Mouse (Mus musculus) heart, embryonic 12.5 days (tissue): ENCODE measurements around the gene 1810010D01Rik. TPM values are rescaled to one million over a fixed set of nuclear protein-coding genes. Genes with fewer than 3 reads are reported as not detected.

Source experiments
- ATAC-seq: fragments of 200-750 bp; cut with Nextera tagmentation; 2 replicates; pipeline ENCODE4 v1.8.0; 2017; ENCODE audit warnings: moderate TSS enrichment, moderate library complexity; ENCODE audit not compliant: insufficient number of reproducible peaks, low FRiP score
- H3K27ac ChIP-seq: fragments of 300-500 bp; sonication (generic); 2 replicates; pipeline ENCODE4 v1.5.1; 2016; ENCODE audit warnings: mild to moderate bottlenecking, moderate library complexity; ENCODE audit not compliant: poor library complexity, severe bottlenecking
- H3K27me3 ChIP-seq: fragments of 300-500 bp; sonication (generic); replicated peaks from 2 replicates; pipeline ENCODE4 v1.6.1; 2016; ENCODE audit warnings: mild to moderate bottlenecking, moderate library complexity
- H3K36me3 ChIP-seq: fragments of 300-500 bp; sonication (generic); 2 replicates; pipeline ENCODE4 v1.6.1; 2016; ENCODE audit warnings: mild to moderate bottlenecking, moderate library complexity
- H3K4me1 ChIP-seq: fragments of 300-500 bp; sonication (generic); replicated peaks from 2 replicates; pipeline ENCODE4 v1.6.1; 2016; ENCODE audit warnings: mild to moderate bottlenecking
- H3K4me2 ChIP-seq: fragments of 300-500 bp; sonication (generic); 2 replicates; pipeline ENCODE4 v1.6.1; 2016; ENCODE audit warnings: mild to moderate bottlenecking, moderate library complexity
- H3K4me3 ChIP-seq: fragments of 300-500 bp; sonication (generic); 2 replicates; pipeline ENCODE4 v1.5.1; 2016; ENCODE audit warnings: mild to moderate bottlenecking
- H3K9ac ChIP-seq: fragments of 300-500 bp; sonication (generic); 2 replicates; pipeline ENCODE4 v1.6.1; 2016; ENCODE audit warnings: mild to moderate bottlenecking, moderate library complexity
- H3K9me3 ChIP-seq: fragments of 300-500 bp; sonication (generic); replicated peaks from 2 replicates; pipeline ENCODE4 v1.6.1; 2016; ENCODE audit warnings: mild to moderate bottlenecking, moderate library complexity
- WGBS: fragments of 180-500 bp; shearing (Covaris S2); methylation state at CpG from one replicate; pipeline ENCODE4 v1.1.7; 2016; 5-methylcytosine and 5-hydroxymethylcytosine counted together
- polyA plus RNA-seq: library from polyadenylated mRNA; unstranded; fragments of >200 nt; fragmentation: Nextera tagmentation; extraction: Ambion mirVana; gene quantifications from 2 replicates; pipeline ENCODE4 v1.2.1, GENCODE M21; 2016

Gene 1810010D01Rik
- polyA plus RNA-seq, 1 experiment from 2014 or later, result 0.36 TPM

DNA sequence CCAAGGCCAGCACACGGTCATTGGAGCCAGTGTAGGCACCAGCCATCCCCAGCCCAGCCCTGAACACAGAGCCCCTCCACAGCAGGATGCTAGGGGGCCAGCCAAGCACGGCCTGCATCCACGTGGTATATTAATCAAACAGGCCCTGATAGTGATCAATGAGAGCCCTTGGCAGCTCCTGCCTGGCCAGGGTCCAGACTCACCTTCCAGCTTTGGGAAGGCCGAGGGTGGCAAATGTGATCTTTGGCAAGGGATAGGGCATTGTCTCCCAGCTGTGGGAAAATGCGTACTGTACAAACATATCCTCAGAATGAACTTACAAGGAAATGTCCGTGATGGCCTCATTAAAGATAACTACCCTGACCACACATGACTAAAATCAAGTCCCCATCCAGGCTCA lies 31.2 kb upstream of the 1810010D01Rik start:
- no peak for ATAC-seq
- Histone ChIP-seq H3K9ac (no peak overlapping the region), H3K4me3 (no peak overlapping the region), H3K4me2 (no peak overlapping the region), H3K9me3 (no peaks in the 10 kb centered on the region), H3K4me1 (peaks cover 8% of the 10 kb centered on the region; the same call in 1 of the 2 replicates), H3K27ac (no peak overlapping the region), H3K27me3 (0 out of 2 replicates have a peak, but pooled peaks cover 9% of the 10 kb centered on the region), H3K36me3 (no peaks in the 10 kb centered on the region)
- 53% methylated on average over 6 of the region's 6 CpGs for WGBS

DNA sequence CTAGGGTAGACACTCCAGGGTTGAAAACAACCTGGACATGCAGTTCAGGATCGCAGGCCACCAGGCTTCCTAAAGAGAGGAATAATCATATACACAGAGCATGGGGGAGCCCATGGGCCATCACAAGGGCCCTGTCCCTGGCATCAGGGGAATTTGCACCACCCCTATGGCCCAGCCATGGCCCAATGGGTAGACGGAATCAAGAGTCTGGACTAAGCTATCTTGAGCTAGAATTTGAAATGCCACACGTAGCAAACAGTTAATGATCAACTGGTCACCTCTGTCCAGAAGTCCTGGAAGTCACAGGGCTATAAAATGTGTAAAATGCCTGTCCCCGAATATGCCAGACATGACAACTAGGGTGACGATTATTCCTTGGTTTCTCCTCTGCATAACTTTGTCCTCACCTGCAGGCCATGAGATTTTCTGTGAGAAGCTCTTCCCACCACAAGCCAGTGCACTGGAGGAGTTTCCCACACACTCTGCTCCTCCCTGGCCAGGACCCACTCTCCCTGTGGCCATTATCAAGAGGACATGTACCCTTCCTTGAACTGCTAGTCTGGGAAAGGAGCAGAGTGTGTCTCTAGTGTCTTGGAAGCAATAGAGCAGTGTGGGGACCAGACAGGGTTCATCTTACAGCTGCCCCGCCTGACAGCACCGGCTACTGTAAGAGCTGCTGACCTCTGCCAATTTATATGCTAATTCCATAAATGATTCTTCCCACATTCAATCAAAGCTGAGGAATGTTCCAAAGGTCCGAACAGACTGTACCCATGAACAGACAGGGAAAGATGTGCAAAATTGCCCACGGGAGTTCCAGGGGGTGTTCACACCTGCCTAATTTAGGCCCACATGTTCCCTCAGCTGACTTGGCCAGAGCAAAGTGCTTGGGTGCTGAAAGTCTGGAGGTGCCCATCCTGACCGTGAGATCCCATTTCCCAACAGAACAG lies 27.2 kb upstream of the 1810010D01Rik start:
- Histone ChIP-seq H3K4me2 (no peak overlapping the region), H3K4me1 (0 out of 2 replicates have a peak, but pooled peaks cover 11% of the 10 kb centered on the region), H3K9me3 (no peaks in the 10 kb centered on the region), H3K27me3 (0 out of 2 replicates have a peak, but pooled peaks cover 4% of the 10 kb centered on the region), H3K9ac (no peak overlapping the region), H3K27ac (no peak overlapping the region), H3K36me3 (no peaks in the 10 kb centered on the region), H3K4me3 (no peak overlapping the region)
- WGBS, result 78% methylated on average over 10 of the region's 10 CpGs
- ATAC-seq, result no peak

DNA sequence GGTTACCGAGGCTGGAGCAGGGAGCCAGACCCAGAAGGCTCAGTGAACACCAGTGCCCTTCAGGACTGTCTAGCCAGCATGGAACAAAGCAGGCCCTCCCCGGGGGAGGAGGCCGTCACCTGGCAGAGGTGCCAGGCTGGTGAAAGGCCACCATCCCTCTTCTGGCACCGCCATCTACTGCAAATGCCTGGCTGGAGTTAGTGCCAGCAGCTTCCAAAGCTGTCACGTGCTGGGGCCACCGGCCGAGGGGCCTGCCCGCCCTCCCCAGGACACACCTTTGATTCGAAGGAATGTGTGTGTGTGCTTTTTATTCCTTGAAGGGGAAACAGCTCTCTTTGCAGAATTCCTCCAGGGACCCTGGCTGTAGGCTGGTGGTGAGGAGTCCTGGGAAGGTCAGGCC lies 23.7 kb upstream of the 1810010D01Rik start:
- no peak overlapping the region for H3K4me3 ChIP-seq
- H3K36me3 ChIP-seq, result no peaks in the 10 kb centered on the region
- WGBS, result 81% methylated on average over 9 of the region's 9 CpGs
- no peak overlapping the region for H3K27ac ChIP-seq
- H3K27me3 ChIP-seq, result 0 out of 2 replicates have a peak, but pooled peaks cover 4% of the 10 kb centered on the region
- H3K9ac ChIP-seq, result no peak overlapping the region
- H3K4me2 ChIP-seq, result no peak overlapping the region
- H3K4me1 ChIP-seq, result 0 out of 2 replicates have a peak, but pooled peaks cover 7% of the 10 kb centered on the region
- no peaks in the 10 kb centered on the region for H3K9me3 ChIP-seq
- ATAC-seq, result no peak

DNA sequence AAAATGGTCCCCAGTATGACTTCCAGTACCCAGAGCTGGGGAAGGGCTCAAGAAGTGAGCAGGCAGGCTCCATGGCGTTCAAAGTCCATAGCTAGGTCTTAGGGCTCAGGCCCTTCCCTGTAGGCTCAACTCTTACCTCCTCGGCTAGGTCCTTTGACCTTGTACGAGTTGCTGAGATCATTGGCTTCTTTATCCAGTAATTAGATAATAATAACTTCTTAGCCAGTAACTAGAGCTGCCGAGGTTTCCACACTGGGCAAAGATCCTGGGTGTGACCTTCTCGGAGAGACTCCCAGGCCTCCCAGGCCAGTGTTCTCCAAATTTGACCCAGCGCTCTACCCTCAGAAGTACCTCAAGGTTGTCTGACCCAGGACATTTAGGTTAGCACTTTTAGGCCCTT lies 18.7 kb upstream of the 1810010D01Rik start:
- WGBS, result 85% methylated on average over 6 of the region's 6 CpGs
- H3K9ac ChIP-seq, result no peak overlapping the region
- ATAC-seq, result no peak
- H3K4me2 ChIP-seq, result no peak overlapping the region
- H3K27ac ChIP-seq, result no peak overlapping the region
- no peaks in the 10 kb centered on the region for H3K9me3 ChIP-seq
- H3K27me3 ChIP-seq, result no peaks in the 10 kb centered on the region
- H3K4me1 ChIP-seq, result peaks cover 16% of the 10 kb centered on the region
- H3K36me3 ChIP-seq, result no peaks in the 10 kb centered on the region
- H3K4me3 ChIP-seq, result no peak overlapping the region

DNA sequence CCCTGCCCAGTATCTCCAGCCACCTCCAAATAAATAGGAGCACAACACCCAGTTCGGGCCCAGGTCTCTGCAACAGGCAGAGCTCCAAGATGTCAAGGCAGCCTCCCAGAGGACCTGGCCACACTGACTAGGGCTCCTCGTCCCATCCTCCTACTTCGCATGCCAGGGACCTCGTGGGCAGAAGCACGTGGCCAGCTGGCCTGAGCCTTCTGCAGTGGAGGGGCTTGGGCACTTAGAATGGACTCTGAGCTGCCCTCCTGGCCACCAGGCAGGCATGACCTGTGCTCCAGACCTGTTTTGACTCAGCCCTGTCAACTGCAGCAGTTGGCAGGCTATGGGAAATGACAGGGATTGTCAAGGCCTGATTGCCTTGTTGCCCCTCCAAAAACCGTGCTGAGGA lies 17.7 kb upstream of the 1810010D01Rik start:
- 74% methylated on average over 6 of the region's 6 CpGs for WGBS
- Histone ChIP-seq H3K27me3 (no peaks in the 10 kb centered on the region), H3K4me3 (no peak overlapping the region), H3K4me2 (no peak overlapping the region), H3K27ac (no peak overlapping the region), H3K36me3 (no peaks in the 10 kb centered on the region), H3K4me1 (peaks cover 23% of the 10 kb centered on the region), H3K9ac (no peak overlapping the region), H3K9me3 (no peaks in the 10 kb centered on the region)
- ATAC-seq, result no peak

DNA sequence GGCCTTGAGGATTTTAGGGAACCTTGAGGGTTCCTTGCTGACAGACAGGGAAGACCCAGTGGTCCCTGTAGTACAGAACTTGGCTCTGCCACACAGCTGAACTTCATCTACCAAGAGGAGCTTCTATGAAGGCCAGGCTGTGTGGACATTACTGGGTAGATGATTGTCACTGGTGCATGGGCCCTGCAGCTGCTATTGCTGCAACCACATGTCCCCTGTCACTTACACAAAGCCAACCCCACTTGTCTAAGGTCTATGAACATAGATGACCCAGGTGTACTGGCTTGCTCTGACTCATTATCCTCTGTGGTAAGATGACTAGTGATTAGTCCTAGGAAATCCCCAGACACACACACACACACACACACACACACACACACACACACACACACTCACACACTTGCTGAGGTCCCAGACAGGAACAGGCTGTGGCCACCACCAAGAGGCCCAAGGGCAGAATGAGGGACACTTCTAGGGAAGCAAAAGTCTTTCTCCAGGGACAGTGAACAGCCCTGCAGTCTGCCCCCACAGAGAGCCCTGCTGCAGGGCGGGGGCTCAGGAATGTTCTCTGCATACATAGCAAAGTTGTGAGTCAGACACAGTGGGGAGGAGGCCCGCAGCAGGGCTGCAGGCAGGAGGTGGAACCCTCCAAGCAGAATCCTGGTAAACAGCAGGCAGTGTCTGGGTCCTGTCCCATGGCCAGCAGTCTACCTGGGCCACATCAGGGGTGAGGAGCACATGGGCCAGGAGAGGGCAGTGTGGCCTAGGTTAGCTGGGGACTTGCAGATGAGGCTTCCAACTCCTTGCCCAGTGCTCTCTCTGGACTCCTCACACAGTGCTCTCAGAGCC lies 14.1 kb upstream of the 1810010D01Rik start:
- Histone ChIP-seq H3K9ac (peak overlapping the region; percentile 31; the same call in 1 of the 2 replicates), H3K36me3 (no peaks in the 10 kb centered on the region), H3K4me1 (peaks cover 32% of the 10 kb centered on the region), H3K27me3 (no peaks in the 10 kb centered on the region), H3K4me2 (peak overlapping the region; percentile 35), H3K4me3 (no peak overlapping the region), H3K9me3 (no peaks in the 10 kb centered on the region), H3K27ac (peak overlapping the region; percentile 92)
- 0% methylated on average over 2 of the region's 2 CpGs for WGBS
- ATAC-seq, result peak; percentile 82

DNA sequence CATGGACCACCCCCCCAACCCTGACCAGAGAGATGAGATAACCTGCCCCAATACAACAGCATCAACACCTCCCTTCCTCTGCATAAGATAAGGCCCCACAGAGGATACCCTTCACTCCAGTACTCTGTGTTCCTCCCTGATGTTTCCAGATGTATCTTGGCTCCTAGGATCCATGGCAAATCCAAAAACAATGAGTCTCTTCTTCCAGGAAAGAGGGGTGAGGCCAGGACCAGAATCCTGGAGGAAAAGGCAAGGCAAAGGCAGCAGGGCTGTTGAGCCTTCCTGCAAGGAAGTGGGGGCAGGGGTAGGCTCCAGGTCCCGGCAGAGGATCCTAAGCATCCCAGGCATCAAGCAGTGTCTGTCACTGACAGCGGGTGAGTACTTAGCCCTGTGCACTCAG lies 13.4 kb upstream of the 1810010D01Rik start:
- Histone ChIP-seq H3K9me3 (no peaks in the 10 kb centered on the region), H3K9ac (no peak overlapping the region), H3K4me1 (peaks cover 39% of the 10 kb centered on the region), H3K27me3 (no peaks in the 10 kb centered on the region), H3K4me2 (no peak overlapping the region), H3K4me3 (no peak overlapping the region), H3K27ac (peak overlapping the region; percentile 92), H3K36me3 (no peaks in the 10 kb centered on the region)
- ATAC-seq, result no peak
- 23% methylated on average over 2 of the region's 2 CpGs for WGBS

DNA sequence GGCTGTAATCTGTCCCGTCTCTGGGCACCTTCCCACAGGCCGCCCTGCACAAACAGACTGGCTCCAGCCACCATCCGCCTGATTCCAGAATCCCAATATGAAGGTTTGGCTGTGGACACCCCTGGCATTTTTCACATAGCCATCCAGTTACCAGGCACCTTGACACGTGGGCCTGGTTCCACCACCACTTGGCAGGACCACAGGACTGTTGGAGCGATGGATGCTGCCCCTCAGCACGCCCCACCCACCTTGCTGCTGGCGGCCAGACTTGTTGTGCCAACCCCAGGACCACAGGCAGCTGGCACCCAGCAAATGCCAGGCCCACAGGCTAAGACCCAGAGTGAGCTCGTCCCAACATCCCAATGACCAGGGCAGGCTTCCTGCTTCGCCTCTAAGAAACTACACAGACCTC lies 11.5 kb upstream of the 1810010D01Rik start:
- Histone ChIP-seq H3K9me3 (no peaks in the 10 kb centered on the region), H3K4me3 (no peak overlapping the region), H3K4me2 (no peak overlapping the region), H3K9ac (no peak overlapping the region), H3K4me1 (peaks cover 52% of the 10 kb centered on the region), H3K36me3 (no peaks in the 10 kb centered on the region), H3K27ac (no peak overlapping the region), H3K27me3 (no peaks in the 10 kb centered on the region)
- WGBS, result 83% methylated on average over 9 of the region's 9 CpGs
- ATAC-seq, result no peak

DNA sequence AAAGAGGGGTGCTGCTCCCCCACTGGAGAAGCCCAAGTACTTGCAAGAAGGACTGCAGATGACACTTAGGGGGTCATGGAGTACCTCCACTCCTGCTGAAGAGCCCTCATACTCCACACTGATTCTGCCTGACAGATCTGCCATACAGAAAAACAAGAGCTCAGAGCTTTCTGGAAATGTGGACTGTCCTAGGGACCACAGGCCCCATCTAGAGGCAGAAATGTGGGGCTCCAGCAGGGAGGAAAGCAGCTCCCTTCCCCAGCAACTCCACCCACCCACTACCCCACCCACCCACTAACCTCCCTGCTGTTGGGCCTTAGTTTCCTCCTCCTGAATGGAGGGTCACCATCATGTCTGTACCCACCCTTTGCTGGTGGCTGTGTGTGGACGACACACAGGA lies 8.7 kb upstream of the 1810010D01Rik start:
- ATAC-seq, result no peak; the same call in 1 of the 2 replicates
- Histone ChIP-seq H3K9ac (no peak overlapping the region), H3K27me3 (no peaks in the 10 kb centered on the region), H3K4me1 (peaks cover 55% of the 10 kb centered on the region), H3K9me3 (no peaks in the 10 kb centered on the region), H3K27ac (peak overlapping the region; percentile 47; the same call in 1 of the 2 replicates), H3K4me2 (no peak overlapping the region), H3K36me3 (no peaks in the 10 kb centered on the region), H3K4me3 (no peak overlapping the region)
- 67% methylated on average over 1 of the region's 1 CpGs for WGBS

DNA sequence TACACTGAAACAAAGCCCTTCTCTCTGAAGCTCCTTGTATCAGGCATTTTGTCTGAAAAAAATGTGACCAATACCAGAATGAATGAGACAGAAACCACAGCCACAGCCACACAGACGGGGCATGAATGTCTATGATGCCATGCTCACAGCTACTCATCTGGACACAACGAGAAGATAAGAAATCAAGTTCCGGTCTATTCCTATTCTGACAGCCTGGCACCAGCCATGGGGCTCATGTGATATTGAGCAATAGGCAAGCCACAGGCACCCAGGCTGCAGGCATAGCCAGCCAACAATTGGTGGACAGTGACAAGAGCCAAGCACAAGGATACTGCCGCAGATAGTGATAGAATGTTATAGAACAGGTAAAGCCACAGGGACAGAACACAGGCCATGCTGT lies 7.6 kb upstream of the 1810010D01Rik start:
- ATAC-seq, result no peak
- Histone ChIP-seq H3K9me3 (no peaks in the 10 kb centered on the region), H3K9ac (no peak overlapping the region), H3K4me2 (no peak overlapping the region), H3K36me3 (no peaks in the 10 kb centered on the region), H3K4me3 (no peak overlapping the region), H3K4me1 (peaks cover 56% of the 10 kb centered on the region), H3K27me3 (no peaks in the 10 kb centered on the region), H3K27ac (no peak overlapping the region)
- 66% methylated on average over 4 of the region's 4 CpGs for WGBS
